Mouse (Mus musculus) left cerebral cortex, postnatal 14 days (tissue): ENCODE measurements around the gene Psg16. TPM values are rescaled to one million over a fixed set of nuclear protein-coding genes. Genes with fewer than 3 reads are reported as not detected.
"Not testable (repeated sequence)": the region's sequence is repeated elsewhere in the genome, so short reads cannot be mapped to it uniquely, and the experiment has no call there.

ENCODE experiments used
- DNase-seq, 2 experiments: peaks; one replicate each; pipeline ENCODE4 v3.0.0; 2021 to 2022; ENCODE audit warnings: low spot score in 2 of 2, mixed read lengths in 1 of 2
- intact Hi-C: fragments of 180-260 bp; cut with DNase I; formaldehyde crosslinking; loops from one replicate; pipeline ENCODE4 v1.15.1; 2025
- total RNA-seq, 2 experiments: library from RNA; stranded (reverse); gene quantifications; 2 replicates each; pipeline ENCODE4 v1.2.3; 2021

The Psg16 gene
- total RNA-seq, 2 experiments from 2014 or later: 3.8 to 4.2 TPM

DNA sequence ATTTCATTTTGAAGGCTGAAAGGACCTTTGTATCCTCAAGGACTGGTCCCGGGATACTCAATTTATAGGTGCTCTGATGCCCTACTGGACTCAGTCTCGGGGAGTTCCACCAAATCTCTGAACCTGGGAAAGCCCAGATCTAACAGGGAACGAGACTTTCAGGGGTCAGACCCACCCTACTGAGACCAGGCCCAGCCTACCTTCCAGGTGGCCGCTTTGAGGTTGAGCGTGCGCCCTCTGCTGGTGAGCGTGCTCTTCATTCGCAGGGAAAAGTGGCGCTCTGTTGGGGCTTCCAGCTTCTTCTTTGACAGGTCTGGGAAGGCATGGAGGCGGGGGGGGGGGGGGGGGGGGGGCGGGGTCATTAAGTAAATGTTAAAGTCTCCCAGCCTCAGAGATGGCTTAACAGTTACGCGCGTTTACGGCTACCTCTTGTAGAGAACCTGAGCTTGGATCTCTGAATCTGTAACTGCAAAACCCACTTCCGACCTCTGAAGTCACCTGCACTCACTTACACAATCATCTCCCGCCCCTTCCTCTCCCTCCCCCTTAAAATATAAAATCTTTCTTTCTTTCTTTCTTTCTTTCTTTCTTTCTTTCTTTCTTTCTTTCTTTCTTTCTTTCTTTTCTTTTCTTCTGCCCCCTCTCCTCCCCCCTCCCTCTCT is 22.8 kb upstream of the Psg16 start:
- intact Hi-C loops: loop anchor here (5.0 kb wide), 1 partner anchor 34 kb away; no protein-coding TSS in a partner anchor
- DNase-seq: peak in 1 of 2 experiments; percentile 71

DNA sequence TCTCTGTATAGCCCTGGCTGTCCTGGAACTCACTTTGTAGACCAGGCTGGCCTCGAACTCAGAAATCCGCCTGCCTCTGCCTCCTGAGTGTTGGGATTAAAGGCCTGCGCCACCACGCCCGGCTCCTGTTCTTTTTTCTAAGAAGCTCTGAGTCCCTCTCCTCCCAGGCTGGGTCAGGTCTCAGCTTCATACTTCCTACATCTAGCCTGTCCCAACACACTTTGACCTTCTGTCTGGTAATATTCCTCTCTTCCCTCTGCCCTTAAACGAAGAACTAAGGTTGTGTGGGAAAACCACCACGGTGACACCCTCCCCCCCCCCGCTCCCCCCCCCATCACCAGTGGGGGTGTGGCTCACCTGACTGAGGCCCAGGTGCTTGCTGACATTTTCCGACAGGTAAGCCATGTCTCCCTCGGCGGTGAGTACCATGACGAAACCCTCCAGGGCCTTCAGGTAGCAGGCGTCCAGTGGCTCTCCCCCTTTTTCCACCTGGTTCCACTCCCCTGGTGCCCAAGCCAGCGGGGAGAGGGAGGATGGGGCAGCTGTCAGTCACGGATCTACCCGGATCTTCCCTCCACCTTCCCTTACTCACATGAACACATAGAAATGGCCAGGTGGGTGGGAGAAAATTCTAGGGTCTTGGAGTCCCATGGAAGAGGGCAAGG is 19.4 kb upstream of the Psg16 start:
- intact Hi-C loops: loop anchor here (5.0 kb wide), 1 partner anchor 37 kb away; no protein-coding TSS in a partner anchor
- DNase-seq: no peak

DNA sequence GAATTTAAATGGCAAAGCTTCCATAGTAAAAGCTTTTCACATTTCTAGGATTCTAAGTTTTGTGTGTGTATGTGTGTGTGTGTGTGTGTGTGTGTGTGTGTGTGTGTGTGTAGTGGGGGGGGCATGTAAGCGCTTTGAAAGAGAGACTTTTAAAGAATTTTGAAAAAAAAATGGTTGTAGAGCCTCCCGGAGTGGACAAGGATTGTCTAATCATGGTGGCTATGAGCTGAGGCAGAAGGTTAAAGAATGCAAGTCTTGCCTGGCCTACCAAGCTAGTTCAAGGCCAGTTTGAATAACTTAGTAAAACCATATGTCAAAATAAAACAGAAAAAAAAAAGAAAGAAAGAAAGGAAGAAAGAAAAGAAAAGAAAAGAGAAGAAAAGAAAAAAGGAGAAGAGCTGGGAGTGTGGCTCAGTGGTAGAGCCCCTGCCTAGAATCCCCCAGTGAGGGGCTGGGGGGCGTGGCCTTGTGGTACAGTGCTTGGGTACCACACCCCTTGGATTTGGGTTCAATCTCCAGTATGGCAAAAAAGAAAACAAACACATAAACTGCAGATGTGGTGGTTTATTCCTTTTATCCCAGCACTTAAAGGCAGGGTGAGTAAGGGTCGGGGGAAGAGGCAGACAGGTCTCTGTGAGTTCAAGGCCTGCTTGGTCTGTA is 18.4 kb upstream of the Psg16 start:
- DNase-seq: no peak
- intact Hi-C loops: no loop called here

DNA sequence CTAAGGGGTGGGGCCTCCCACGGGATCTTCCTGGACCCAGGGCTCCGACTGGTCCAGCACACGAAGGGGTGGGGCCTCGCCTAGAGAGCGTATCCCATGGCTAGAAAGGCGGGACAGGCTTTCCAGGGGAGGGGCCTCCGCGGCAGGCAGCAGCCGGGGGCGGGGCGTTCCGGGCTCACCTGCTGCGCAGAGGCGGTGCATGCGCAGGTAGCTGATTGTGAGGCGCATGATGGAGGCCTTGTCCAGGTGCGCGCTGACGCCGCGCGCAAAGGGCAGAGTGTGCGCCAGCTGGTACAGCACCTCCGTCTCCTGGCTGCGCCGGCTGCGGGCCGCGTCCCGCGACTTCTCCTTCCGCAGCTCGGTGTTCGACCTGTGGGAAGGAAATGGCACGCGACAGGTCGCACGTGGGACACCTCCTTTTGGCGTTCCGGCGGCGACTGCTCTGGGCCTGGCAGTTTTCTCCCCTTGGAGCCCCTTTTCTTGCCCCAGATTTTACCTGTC is 17.7 kb upstream of the Psg16 start:
- intact Hi-C loops: no loop called here
- peak; percentile 87 to 93 for DNase-seq

DNA sequence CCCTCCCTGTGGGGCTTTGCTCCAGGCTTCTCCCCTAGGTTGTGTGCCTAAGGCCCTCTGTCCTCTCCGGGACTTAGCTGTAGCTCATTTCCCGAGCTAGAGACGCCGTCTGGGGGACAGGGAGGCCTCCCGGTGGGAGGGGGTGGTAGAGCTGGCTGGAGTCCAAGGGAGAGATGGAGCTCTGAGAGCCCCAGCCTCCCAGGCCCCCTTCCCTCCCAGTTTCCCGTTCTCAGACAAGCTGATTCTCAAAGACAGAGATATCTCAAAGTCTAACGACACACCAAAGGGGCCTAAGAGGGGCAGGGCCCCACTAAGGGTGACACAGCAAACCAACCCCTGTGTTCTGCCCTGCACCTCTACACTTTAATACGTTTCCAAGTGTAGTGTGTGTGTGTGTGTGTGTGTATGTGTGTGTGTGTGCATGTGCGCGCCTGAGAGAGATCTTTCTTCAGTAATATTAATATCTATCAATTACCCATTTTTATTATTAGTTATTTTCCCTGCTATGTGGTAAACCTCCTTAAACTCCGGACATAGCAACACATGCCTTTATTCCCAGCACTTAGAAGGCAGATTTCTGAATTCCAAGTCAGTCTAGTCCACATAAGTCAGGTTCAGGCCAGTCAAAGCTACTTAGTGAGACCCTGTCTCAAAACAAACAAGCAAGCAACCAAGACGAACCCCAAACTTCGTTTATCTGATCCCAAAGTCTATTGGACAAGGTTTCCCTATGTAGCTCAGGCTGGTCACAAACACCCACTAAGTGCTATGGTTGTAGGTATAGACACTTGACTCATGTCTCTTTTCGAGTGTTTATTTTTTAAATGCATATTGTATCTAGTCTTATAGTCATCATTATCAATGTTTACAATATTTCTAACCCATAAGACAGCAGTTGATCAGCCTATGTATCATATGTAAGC is 17.0 kb upstream of the Psg16 start:
- intact Hi-C loops: no loop called here
- peak; percentile 56 to 60 for DNase-seq

DNA sequence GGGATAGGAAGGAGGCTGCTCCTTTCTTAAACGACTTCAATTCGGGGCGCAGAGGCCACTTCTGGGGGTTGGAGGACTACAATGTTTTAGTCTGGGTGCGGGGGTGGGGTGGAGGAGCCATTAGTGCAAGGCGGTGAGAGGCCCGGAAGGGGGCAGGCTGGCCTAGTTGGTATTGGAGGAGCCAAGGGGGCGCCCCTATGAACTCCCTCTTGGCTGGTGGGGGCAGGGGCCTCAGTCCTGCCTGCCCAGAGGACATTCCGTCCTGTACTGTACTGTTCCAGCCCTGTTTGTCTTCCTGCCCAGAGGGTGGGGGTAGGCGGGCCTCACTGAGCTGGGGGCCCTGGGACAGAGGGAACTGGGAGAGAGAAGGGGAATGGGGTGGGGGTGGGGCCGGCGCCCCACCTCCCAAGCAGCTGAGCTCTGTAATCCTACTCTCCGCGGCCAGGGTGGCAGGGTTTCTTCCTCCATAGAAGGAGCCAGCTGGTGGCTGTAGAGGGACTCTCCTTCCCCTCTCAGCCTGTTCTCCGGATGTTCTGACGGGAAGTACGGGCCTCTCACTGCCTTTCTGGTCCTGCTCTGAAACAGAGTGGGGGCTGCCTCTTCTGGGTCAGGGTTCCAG is 15.7 kb upstream of the Psg16 start:
- DNase-seq: peak; percentile 75 to 85
- intact Hi-C loops: no loop called here

DNA sequence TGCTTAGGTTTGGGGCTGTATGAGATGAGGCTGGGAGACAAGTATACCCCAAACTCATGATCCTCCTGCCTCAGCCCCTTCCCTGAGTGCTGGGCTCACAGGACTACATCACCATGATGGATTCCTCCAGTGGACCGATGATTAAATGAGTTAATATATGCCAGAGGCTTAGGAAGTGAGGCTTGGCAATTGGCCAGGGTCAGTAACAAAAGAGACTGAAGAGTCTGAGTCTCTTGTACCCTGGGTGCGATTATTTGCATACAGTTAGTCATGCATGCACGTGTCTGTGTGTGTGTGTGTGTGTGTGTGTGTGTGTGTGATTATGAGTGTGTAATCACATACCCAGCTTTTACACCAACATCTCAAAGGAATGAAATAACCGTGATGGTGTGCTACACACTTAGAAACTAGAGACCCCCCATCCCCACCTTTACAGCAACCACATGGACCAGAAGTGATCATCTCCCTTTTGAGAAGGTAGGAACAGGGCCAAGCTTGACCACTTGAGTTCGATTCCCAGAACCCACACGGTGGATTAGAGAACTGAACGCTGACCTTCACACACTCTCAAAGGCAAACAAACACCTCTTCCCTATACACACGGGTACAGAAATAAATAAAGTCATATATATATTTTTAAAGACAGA is 14.9 kb upstream of the Psg16 start:
- peak in 1 of 2 experiments; percentile 57 for DNase-seq
- intact Hi-C loops: no loop called here

DNA sequence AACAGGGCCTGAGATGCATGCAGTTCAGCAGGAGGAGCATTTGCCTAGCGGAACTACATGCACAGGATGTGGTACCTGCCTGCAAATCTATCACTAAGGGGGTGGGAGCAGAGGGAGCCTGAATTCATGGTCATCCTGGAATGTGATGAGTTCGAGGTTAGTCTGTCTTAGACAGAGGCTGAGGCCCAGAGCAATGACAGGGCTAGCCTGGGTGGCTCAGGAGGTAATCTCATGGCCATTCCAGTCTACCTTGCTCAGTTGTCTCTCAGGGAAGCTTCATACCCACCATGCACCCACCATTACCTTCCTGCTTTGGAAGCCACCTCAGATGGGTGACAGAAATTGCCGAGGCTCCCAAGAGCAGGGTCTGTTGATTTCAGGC is 14.4 kb upstream of the Psg16 start:
- intact Hi-C loops: no loop called here
- DNase-seq: no peak

DNA sequence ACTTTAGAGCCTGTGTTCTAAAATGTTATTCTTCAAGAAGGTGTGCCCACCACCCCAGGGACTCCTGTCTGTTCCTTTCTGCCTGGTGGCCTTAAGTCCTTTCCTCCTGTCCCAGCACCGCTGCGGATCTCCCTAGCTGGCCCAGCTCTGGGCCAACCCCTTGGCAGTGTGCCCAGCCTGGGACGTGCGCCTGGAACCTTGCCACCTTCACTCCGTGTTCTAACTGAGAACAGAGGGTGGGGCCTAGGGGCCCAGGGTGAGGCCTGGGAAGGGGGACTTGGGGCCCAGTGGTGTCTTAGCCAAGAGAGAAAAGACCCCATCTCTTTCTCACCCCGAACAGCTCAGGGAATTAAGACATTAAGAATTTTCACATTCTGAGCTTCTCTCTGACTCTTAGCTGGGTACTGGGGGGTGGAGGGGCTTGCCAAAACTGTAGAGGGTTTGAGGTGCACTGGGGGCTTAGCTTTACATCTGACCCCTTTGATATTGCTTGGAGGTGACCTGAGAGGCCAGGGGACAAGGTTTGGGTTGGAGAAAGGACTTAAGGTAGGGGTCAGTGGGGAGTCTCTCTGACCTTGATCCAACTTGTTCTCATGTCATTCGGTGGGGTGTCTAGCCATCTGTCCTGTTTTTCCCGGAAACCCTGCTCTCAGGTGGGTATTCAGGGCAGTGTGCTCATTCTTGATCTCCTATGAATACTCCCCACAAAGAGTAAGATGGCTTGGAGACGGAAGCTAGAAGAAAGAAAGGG is 13.6 kb upstream of the Psg16 start:
- peak; percentile 89 to 92 for DNase-seq
- intact Hi-C loops: loop anchor here (5.0 to 10.0 kb wide), 2 partner anchors 33 to 1815 kb away; partner anchors contain the start of genes Pglyrp1 and Ppp5c

DNA sequence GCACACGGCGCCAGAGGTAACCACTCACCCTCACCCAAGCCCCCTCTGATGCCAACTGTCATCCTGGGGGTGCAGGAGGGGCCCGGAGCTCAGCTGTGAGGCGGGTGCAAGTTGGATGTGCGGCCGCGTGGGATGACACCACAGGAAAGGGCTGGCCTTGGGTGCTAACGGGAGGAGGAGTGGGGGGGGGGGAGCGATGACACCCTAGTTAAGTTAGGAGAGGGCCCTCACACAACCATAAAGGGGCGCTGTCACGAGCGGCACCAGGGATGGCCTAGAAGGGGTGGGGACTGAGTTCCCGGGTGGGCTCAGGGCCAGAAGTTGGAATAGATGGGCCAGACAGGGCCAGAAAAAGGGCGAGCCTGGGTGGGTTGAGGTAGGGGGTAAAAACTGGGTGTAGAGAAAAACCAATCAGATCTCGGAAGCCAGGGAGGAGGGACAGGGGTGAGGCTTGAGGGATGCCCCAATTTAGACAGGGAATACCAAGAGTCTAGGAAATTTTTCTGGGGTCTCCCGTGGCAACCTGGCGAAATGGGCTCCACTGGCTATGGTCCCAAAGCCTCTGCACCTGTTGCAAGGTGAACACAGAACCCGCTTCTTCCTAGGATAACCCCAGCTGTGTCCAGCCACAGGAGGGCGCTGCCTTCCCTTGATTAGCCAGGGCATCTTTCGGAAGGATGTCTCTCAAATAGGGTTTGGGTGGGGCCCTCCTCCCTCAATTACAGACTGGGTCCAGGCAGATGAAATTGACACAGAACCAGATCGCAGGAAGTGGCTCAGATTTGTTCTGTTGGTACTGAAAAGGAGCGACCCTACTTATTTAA is 12.8 kb upstream of the Psg16 start:
- intact Hi-C loops: loop anchor here (5.0 to 10.0 kb wide), 2 partner anchors 34 to 1814 kb away; partner anchors contain the start of genes Pglyrp1 and Ppp5c
- DNase-seq: no peak

DNA sequence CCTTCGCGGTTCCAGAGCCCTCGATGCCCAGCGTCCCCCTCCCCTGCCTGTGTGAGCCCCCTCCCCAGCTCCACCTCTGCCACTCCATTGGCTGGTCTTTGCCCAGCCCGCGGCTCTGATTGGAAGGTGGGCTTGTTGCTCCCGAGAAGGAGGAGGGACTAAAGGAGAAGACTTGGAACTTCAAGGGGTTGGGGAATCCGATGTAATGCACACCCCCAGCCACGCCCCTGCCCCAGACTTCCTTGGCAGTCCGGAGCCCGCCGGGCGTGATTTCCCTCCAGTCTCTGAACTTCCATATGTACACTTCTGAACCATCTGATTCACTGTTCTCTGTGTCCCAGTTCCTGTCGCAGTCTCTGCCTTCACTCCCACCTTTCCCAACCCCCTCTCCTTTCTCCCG is 11.5 kb upstream of the Psg16 start, which contains the start of gene Hif3a:
Gene Hif3a (minus strand): TSS at position 39 of the 400 bp plus-strand sequence.
- peak in 1 of 2 experiments; percentile 62 for DNase-seq

DNA sequence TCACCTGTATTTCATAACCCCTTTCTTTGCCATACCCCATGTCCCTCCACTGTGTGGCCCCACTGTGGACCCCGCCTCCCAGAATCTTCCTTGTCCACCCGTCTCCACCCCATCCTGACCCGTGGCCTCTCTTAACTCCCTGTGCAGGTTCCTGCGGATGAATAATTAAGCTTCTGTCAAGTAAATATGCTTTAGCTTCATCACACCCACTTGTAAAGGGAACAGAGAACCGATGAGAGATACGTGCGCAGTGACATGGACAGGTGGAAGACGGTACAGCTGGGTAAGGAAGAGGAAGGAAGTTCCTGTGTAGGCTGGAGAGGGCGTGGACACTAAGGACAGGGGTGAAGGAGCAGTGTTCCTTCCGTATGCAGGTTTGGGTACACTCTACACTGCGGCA is 11.0 kb upstream of the Psg16 start:
- intact Hi-C loops: loop anchor here (5.0 to 10.0 kb wide), 2 partner anchors 36 to 1812 kb away; partner anchors contain the start of genes Pglyrp1 and Ppp5c
- DNase-seq: no peak

More for the DNA sequence above, 11.5 kb upstream of the Psg16 start, which contains the start of gene Hif3a:
- intact Hi-C loops: loop anchor here (5.0 to 10.0 kb wide), 2 partner anchors 35 to 1812 kb away; partner anchors contain the start of genes Pglyrp1 and Ppp5c

DNA sequence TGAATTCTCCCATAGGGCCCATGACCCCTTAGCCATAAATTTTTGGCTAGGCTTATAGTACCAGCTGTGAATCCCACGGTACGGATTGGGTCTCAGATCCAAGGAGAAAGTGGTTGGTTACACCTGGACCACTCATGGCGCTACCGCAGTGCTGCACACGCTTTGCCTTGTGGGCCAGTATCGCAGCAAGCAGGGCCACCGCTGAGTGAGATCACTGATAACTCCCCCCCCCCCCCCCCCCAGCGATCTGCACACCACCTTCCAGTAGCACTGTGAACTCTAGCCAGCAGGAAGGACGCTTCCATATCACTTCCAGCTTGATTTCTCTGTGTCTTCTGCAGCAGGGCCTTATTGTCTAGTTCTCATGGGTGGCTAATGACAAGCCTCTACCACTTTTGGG is 8.2 kb upstream of the Psg16 start:
- intact Hi-C loops: loop anchor here (2.0 to 10.0 kb wide), 4 partner anchors 63 to 1809 kb away; partner anchors contain the start of gene Pglyrp1
- no peak for DNase-seq

DNA sequence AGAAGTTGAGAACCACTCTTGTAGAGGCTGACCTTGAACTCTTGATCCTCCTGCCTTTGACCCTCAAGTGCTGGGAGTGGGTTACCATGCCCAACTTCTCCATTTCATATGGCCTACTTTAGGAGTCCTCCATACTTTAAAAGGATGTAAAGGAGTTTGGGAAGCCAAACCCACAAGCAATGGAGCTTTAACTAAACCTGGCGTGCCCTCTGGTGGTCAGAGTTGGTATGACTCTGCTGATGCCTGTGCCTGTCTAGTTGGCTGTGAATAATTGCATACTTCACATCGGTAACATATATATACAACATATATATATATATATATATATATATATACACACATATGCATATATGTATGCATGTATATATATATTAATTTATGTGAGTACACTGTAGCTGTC is 7.4 kb upstream of the Psg16 start:
- peak; percentile 92 to 94 for DNase-seq
- intact Hi-C loops: loop anchor here (2.0 to 10.0 kb wide), 4 partner anchors 64 to 1808 kb away; partner anchors contain the start of gene Pglyrp1

DNA sequence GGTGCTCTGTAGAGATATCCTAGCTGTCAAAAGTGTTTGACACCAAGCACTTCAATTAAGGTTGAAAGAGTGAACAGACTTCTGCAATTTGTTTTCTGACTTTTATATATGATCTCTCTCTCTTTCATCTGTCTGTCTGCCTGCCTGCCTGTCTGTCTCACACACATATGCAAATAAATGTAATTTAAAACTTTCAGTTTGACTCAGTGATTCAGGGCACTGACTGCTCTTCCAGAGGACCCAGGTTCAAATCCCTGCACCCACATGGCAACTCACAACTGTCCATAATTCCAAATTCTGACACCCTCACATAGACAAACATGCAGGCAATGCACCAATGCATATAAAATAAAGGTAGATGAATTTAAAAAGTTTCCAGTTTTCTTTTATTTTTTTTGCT is 6.8 kb upstream of the Psg16 start:
- no peak for DNase-seq
- intact Hi-C loops: loop anchor here (2.0 to 10.0 kb wide), 4 partner anchors 64 to 1808 kb away; partner anchors contain the start of gene Pglyrp1

DNA sequence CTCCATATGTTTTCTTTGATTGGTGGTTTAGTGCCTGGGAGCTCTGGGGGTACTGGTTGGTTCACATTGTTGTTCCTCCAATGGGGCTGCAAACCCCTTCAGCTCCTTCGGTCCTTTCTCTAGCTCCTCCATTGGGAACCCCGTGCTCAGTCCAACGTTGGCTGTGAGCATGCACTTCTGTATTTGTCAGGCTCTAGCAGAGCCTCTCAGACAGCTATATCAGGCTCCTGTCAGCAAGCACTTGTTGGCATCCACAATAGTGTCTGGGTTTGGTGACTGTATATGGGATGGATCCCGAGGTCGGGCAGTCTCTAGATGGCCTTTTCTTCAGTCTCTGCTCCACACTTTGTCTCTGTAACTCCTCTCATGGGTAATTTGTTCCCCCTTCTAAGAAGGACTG is 6.2 kb upstream of the Psg16 start:
- not testable (repeated sequence) for DNase-seq
- intact Hi-C loops: loop anchor here (2.0 to 10.0 kb wide), 4 partner anchors 65 to 1807 kb away; partner anchors contain the start of gene Pglyrp1
